Mouse (Mus musculus) ES-Bruce4 (cell line): ENCODE measurements around the gene Pde6h. TPM values are rescaled to one million over a fixed set of nuclear protein-coding genes. Genes with fewer than 3 reads are reported as not detected.

ENCODE experiments used
- H3K27ac ChIP-seq: 2 replicates; pipeline ENCODE4 v1.5.1; 2012; ENCODE audit warnings: low read length, inconsistent platforms; ENCODE audit not compliant: insufficient read depth
- H3K27me3 ChIP-seq: 2 replicates; pipeline ENCODE4 v1.6.1; 2012; ENCODE audit warnings: mild to moderate bottlenecking, low read length, inconsistent platforms; ENCODE audit not compliant: control insufficient read depth, poor library complexity, insufficient read depth, severe bottlenecking
- H3K36me3 ChIP-seq: 2 replicates; pipeline ENCODE4 v1.6.1; 2012; ENCODE audit warnings: inconsistent platforms, mild to moderate bottlenecking, low read length, moderate library complexity; ENCODE audit not compliant: control insufficient read depth, poor library complexity, insufficient read depth, severe bottlenecking
- H3K4me1 ChIP-seq: one replicate; pipeline ENCODE4 v1.8.1; 2011; ENCODE audit warnings: low read length; ENCODE audit not compliant: control insufficient read depth, insufficient read depth
- H3K4me3 ChIP-seq: 2 replicates; pipeline ENCODE4 v1.5.1; 2011; ENCODE audit warnings: low read depth, mild to moderate bottlenecking, low read length
- H3K9ac ChIP-seq: 2 replicates; pipeline ENCODE4 v1.6.1; 2012; ENCODE audit warnings: low read depth, mild to moderate bottlenecking, inconsistent platforms; ENCODE audit not compliant: poor library complexity, severe bottlenecking
- H3K9me3 ChIP-seq: replicated peaks from 2 replicates; pipeline ENCODE4 v1.6.1; 2012; ENCODE audit warnings: mild to moderate bottlenecking, low read length, inconsistent platforms; ENCODE audit not compliant: control insufficient read depth, poor library complexity, insufficient read depth, severe bottlenecking
- CTCF ChIP-seq: IDR thresholded peaks from one replicate; pipeline ENCODE4 v1.8.1; 2011; ENCODE audit warnings: low read depth, low read length
- EP300 ChIP-seq: IDR thresholded peaks from 2 replicates; pipeline ENCODE4 v1.6.1; 2011; ENCODE audit warnings: low read depth, low read length; ENCODE audit not compliant: insufficient read depth
- POLR2A ChIP-seq: IDR thresholded peaks from one replicate; pipeline ENCODE4 v1.8.1; 2011; ENCODE audit warnings: low read length; ENCODE audit not compliant: insufficient read depth
- polyA plus RNA-seq: library from polyadenylated mRNA; stranded (reverse); fragments of >200 nt; gene quantifications from 2 replicates; pipeline ENCODE4 v1.2.4, GENCODE M21; 2011; ENCODE audit warnings: low read depth; ENCODE audit not compliant: missing spikeins, insufficient read depth, insufficient read length

Gene Pde6h
- polyA plus RNA-seq, 1 experiment: not detected

DNA sequence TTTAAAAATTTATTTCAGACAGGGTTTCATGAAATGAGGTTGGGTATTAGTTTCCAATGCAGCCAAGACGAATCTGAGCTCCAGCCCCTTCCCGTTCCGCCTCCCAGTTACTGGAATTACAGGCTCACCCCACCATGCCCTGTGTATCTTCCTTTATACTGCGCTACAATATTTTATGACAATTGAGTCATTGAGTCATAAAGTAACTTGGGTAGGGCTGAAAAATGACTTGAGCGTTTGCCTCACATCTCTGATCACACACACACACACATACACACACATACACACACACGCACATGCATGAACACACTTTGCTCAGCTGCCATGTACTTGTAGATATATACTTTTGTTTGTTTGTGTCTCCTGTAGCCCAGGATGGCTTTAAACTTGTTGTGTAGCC lies 9.4 kb upstream of the Pde6h start:
- no peak overlapping the region for H3K27ac ChIP-seq
- TF ChIP-seq POLR2A: no peak
- TF ChIP-seq CTCF: no peak
- TF ChIP-seq EP300: no peak
- no peaks in the 10 kb centered on the region for H3K27me3 ChIP-seq
- no peaks in the 10 kb centered on the region for H3K4me1 ChIP-seq
- no peaks in the 10 kb centered on the region for H3K36me3 ChIP-seq
- no peak overlapping the region for H3K9ac ChIP-seq
- no peak overlapping the region for H3K4me3 ChIP-seq
- H3K9me3 ChIP-seq: no peaks in the 10 kb centered on the region

DNA sequence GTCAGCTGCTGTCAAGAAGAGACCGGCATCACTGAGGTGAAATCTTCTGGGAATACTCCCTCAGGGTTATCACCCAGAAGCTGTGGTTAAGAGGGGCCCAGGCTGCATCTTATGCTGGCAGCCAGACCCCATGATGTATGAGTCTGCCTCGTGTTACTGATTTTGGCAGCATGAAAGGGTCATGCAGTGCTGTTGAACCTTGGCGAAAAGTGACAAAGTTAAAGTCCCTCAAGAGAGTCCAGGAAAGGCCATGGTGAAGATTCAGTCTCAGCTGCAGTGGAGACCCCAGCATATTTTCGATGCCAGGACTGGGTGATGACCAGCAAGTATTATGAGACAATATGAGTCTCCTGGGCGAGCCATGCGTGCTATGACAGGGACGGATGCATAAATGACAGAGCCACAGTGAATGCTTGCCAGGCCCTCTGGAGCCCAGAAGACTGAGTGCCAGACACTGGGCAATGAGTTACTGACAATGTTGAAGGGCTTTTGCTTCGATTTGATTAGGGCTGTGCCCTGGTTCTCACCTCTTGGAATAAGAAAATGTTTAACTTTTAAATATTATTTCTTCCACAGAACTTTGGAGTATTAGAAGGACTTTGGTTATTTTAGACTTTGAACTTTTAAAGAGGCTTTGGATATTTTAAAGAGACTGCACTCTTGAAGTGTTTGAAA lies 7.8 kb upstream of the Pde6h start:
- no peak overlapping the region for H3K9ac ChIP-seq
- H3K9me3 ChIP-seq: no peaks in the 10 kb centered on the region
- no peak overlapping the region for H3K27ac ChIP-seq
- no peaks in the 10 kb centered on the region for H3K4me1 ChIP-seq
- H3K27me3 ChIP-seq: no peaks in the 10 kb centered on the region
- no peaks in the 10 kb centered on the region for H3K36me3 ChIP-seq
- no peak for TF ChIP-seq EP300
- TF ChIP-seq POLR2A: no peak
- no peak for TF ChIP-seq CTCF
- H3K4me3 ChIP-seq: no peak overlapping the region

DNA sequence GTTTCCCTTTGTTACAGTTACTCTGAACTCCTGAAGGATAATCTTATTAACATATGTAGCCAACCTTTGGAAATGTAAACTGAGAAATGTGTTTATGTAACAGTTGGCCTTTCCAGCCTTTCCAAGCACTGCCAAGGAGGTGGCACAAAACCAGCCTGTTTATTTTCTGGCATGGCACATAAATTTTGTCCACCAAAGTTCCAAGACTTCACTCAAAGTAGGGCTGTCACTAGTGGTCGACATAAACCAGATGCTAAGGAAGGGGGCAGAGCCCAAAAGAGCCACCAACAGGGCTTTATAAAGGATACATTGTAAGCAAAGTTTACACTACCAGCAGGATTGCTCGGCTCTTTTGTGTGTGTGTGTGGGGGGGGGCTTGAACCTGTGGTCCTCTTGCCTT lies 5.7 kb upstream of the Pde6h start:
- no peak overlapping the region for H3K27ac ChIP-seq
- H3K27me3 ChIP-seq: no peaks in the 10 kb centered on the region
- TF ChIP-seq CTCF (no peak), POLR2A (no peak), EP300 (no peak)
- H3K4me1 ChIP-seq: no peaks in the 10 kb centered on the region
- H3K9ac ChIP-seq: no peak overlapping the region
- H3K4me3 ChIP-seq: no peak overlapping the region
- no peaks in the 10 kb centered on the region for H3K9me3 ChIP-seq
- no peaks in the 10 kb centered on the region for H3K36me3 ChIP-seq

DNA sequence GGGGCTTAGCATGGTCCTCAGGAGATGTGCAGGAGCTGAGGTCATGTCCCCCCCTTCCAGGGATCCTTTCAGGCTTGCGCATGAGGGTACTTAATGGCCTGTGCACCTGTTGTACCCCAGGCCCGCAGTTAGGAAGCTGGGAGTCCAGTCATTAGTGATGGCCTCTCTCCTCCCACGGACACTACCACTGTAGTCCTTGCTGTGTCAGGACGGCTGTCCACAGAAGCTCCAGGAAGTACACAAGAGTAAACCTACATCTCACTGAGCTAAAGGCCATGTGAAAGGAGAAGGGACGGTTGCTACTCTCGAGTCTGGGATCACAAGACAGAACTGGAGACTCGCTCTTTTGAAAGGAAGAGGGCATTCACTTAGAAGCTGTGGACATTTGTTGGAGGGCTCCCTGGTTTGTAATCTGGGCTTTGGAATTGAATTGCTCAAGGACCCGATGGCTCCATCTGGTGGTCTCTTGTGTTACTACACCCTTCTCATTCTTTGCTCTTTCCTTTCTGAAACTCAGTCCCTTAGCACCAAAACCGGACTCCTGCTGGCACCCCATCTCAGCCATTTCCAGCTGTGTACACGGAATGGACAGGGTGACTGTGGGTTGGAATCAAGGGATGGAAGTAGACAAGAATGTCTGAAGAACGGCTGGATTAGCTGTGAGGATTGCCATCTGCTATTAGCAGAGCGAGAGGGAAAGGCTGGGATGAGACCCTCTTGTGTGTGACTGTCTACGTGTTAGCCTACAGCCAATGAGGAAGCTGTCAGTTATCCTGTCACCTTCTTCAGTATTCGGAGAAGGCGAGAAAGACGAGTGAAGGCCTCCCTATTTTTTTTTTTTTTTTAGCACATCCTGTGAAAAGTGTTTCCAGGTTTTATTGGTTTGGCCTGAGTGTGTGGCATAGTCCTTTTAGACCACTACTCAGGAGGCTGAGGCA lies 3.0 kb upstream of the Pde6h start:
- no peak overlapping the region for H3K9ac ChIP-seq
- TF ChIP-seq CTCF (no peak), POLR2A (no peak), EP300 (no peak)
- no peaks in the 10 kb centered on the region for H3K36me3 ChIP-seq
- H3K4me3 ChIP-seq: no peak overlapping the region
- no peaks in the 10 kb centered on the region for H3K4me1 ChIP-seq
- no peaks in the 10 kb centered on the region for H3K27me3 ChIP-seq
- H3K27ac ChIP-seq: no peak overlapping the region
- no peaks in the 10 kb centered on the region for H3K9me3 ChIP-seq

GRCm38 (mm10) chr6:136921601-136922000 lies 2.0 kb upstream of the Pde6h start:
- no peaks in the 10 kb centered on the region for H3K36me3 ChIP-seq
- H3K4me3 ChIP-seq: no peak overlapping the region
- TF ChIP-seq EP300 (no peak), POLR2A (no peak), CTCF (no peak)
- H3K27ac ChIP-seq: no peak overlapping the region
- H3K9ac ChIP-seq: no peak overlapping the region
- H3K4me1 ChIP-seq: no peaks in the 10 kb centered on the region
- no peaks in the 10 kb centered on the region for H3K9me3 ChIP-seq
- H3K27me3 ChIP-seq: no peaks in the 10 kb centered on the region

DNA sequence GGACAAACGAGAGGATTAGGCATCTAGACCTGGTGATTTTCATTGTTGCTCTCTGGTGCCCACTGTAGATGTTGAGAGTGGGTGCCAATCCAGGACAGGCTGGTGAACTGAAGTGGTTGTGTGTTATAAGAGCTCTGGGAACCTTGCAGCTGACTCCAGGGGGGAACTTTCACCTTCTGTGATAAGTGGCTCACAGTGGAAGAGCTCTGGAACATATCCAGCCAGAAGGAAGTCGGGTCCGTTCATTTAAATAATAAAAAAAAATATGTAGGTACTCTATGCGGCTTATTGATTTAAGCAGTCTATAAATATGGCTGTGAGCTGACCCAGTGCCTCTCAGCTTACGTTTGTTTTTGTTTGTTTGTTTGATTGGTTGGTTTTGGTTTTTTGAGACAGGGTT lies 1.6 kb upstream of the Pde6h start, which contains the start of gene Erp27:
Erp27 (minus strand) TSS at position 101 of the 400 bp plus-strand sequence.
- H3K9ac ChIP-seq: no peak within 1 kb of the TSS
- H3K36me3 ChIP-seq: no peaks in the 10 kb centered on the region
- no peak within 1 kb of the TSS for H3K4me3 ChIP-seq
- H3K27ac ChIP-seq: no peak within 1 kb of the TSS
- no peak for TF ChIP-seq CTCF
- no peak for TF ChIP-seq EP300
- TF ChIP-seq POLR2A: no peak
- no peaks in the 10 kb centered on the region for H3K27me3 ChIP-seq
- H3K4me1 ChIP-seq: no peaks in the 10 kb centered on the region
- H3K9me3 ChIP-seq: no peaks in the 10 kb centered on the region
